Mouse (Mus musculus) heart, postnatal 0 days (tissue): ENCODE measurements around the gene Zfp672. TPM values are rescaled to one million over a fixed set of nuclear protein-coding genes. Genes with fewer than 3 reads are reported as not detected.

Source experiments
- ATAC-seq: fragments of 200-750 bp; cut with Nextera tagmentation; 2 replicates; pipeline ENCODE4 v1.8.0; 2017; ENCODE audit warnings: low read depth, moderate number of reproducible peaks, moderate library complexity; ENCODE audit not compliant: insufficient read depth
- DNase-seq: peaks from one replicate; pipeline ENCODE4 v3.0.0-alpha.2; 2016; ENCODE audit warnings: low spot score
- H3K27ac ChIP-seq: fragments of 300-500 bp; sonication (generic); 2 replicates; pipeline ENCODE4 v1.5.1; 2014; ENCODE audit warnings: low read depth, mild to moderate bottlenecking
- H3K27me3 ChIP-seq: fragments of 300-500 bp; sonication (generic); 2 replicates; pipeline ENCODE4 v1.6.1; 2014; ENCODE audit warnings: low read length, mixed read lengths; ENCODE audit not compliant: control insufficient read depth, insufficient read depth
- H3K36me3 ChIP-seq: fragments of 300-500 bp; sonication (generic); replicated peaks from 2 replicates; pipeline ENCODE4 v1.6.1; 2014; ENCODE audit warnings: low read length, mixed read lengths; ENCODE audit not compliant: control insufficient read depth, insufficient read depth
- H3K4me1 ChIP-seq: fragments of 300-500 bp; sonication (generic); 2 replicates; pipeline ENCODE4 v1.6.1; 2014; ENCODE audit warnings: antibody characterized with exemption; ENCODE audit not compliant: control insufficient read depth, insufficient read depth
- H3K4me2 ChIP-seq: fragments of 300-500 bp; sonication (generic); 2 replicates; pipeline ENCODE4 v1.6.1; 2014; ENCODE audit warnings: low read depth, mild to moderate bottlenecking, low read length, moderate library complexity
- H3K4me3 ChIP-seq: fragments of 300-500 bp; sonication (generic); 2 replicates; pipeline ENCODE4 v1.5.1; 2014; ENCODE audit warnings: low read depth, low read length
- H3K9ac ChIP-seq: fragments of 300-500 bp; sonication (generic); replicated peaks from 2 replicates; pipeline ENCODE4 v1.6.1; 2014; ENCODE audit warnings: low read depth, low read length, mixed read lengths
- H3K9me3 ChIP-seq: fragments of 300-500 bp; sonication (generic); replicated peaks from 2 replicates; pipeline ENCODE4 v1.6.1; 2016; ENCODE audit warnings: low read length; ENCODE audit not compliant: control insufficient read depth
- CTCF ChIP-seq: IDR thresholded peaks from 2 replicates; pipeline ENCODE4 v1.5.1; 2016; ENCODE audit warnings: antibody characterized with exemption, control low read depth, low read depth
- EP300 ChIP-seq: IDR thresholded peaks from 2 replicates; pipeline ENCODE4 v1.6.1; 2016; ENCODE audit warnings: antibody characterized with exemption, low read depth
- WGBS: fragments of 180-500 bp; shearing (Covaris S2); extraction: QIAGEN DNeasy Blood & Tissue Kit; methylation state at CpG from one replicate; pipeline ENCODE4 v1.1.7; 2014; 5-methylcytosine and 5-hydroxymethylcytosine counted together
- polyA plus RNA-seq: library from polyadenylated mRNA; unstranded; fragments of >200 nt; fragmentation: Nextera tagmentation; extraction: Ambion mirVana; gene quantifications from 2 replicates; pipeline ENCODE4 v1.2.1, GENCODE M21; 2015
- total RNA-seq: library from RNA; depleted of rRNA; stranded (reverse); fragments of >200 nt; gene quantifications from 2 replicates; pipeline ENCODE4 v1.2.3, GENCODE M21; 2014; ENCODE audit warnings: low replicate concordance

The Zfp672 gene
- total and polyA plus RNA-seq, 2 experiments from 2014 or later: 31.4 to 60.8 TPM

GRCm38 (mm10) chr11:58331546-58331945, 1.4 kb upstream of the Zfp672 start:
- peaks cover 25% of the 10 kb centered on the region for H3K36me3 ChIP-seq
- H3K4me2 ChIP-seq: peak overlapping the region; percentile 76
- TF ChIP-seq CTCF: no peak
- peaks cover 40% of the 10 kb centered on the region for H3K4me1 ChIP-seq
- peak overlapping the region; percentile 84 for H3K9ac ChIP-seq
- no peak for ATAC-seq
- WGBS: 74% methylated on average over 6 of the region's 6 CpGs
- DNase-seq: no peak
- H3K27me3 ChIP-seq: no peaks in the 10 kb centered on the region
- H3K4me3 ChIP-seq: peak overlapping the region; percentile 83
- H3K27ac ChIP-seq: peak overlapping the region; percentile 70; the same call in 1 of the 2 replicates
- H3K9me3 ChIP-seq: peaks cover 3% of the 10 kb centered on the region; the same call in 1 of the 2 replicates

GRCm38 (mm10) chr11:58331149-58331495, 983 bp upstream of the Zfp672 start:
- ATAC-seq (no peak), DNase-seq (no peak)
- no peaks in the 10 kb centered on the region for H3K27me3 ChIP-seq
- peak overlapping the region; percentile 76 for H3K4me2 ChIP-seq
- peak overlapping the region; percentile 84 for H3K9ac ChIP-seq
- WGBS: 17% methylated on average over 10 of the region's 10 CpGs
- no peak for TF ChIP-seq CTCF
- TF ChIP-seq EP300: no peak
- H3K27ac ChIP-seq: peak overlapping the region; percentile 70
- peaks cover 22% of the 10 kb centered on the region for H3K36me3 ChIP-seq
- peak overlapping the region; percentile 83 for H3K4me3 ChIP-seq
- peaks cover 40% of the 10 kb centered on the region for H3K4me1 ChIP-seq
- peaks cover 3% of the 10 kb centered on the region; the same call in 1 of the 2 replicates for H3K9me3 ChIP-seq

GRCm38 (mm10) chr11:58329906-58330275, 248 bp downstream of the Zfp672 start:
- peaks cover 18% of the 10 kb centered on the region for H3K36me3 ChIP-seq
- TF ChIP-seq EP300: no peak
- TF ChIP-seq CTCF: no peak
- H3K27ac ChIP-seq: peak overlapping the region; percentile 79
- peaks cover 38% of the 10 kb centered on the region for H3K4me1 ChIP-seq
- H3K9ac ChIP-seq: peak overlapping the region; percentile 84
- no peak for DNase-seq
- peaks cover 3% of the 10 kb centered on the region; the same call in 1 of the 2 replicates for H3K9me3 ChIP-seq
- peak overlapping the region; percentile 83 for H3K4me3 ChIP-seq
- H3K27me3 ChIP-seq: no peaks in the 10 kb centered on the region
- WGBS: 0% methylated on average over 21 of the region's 21 CpGs
- ATAC-seq: peak; percentile 9
- peak overlapping the region; percentile 76 for H3K4me2 ChIP-seq

- H3K9me3 ChIP-seq: peaks cover 3% of the 10 kb centered on the region; the same call in 1 of the 2 replicates
- ATAC-seq: no peak
- WGBS: 95% methylated on average over 3 of the region's 3 CpGs
These were observed 3.4 kb downstream of the Zfp672 start for GRCm38 (mm10) chr11:58326781-58327180.

GRCm38 (mm10) chr11:58324614-58325229, 5.4 kb downstream of the Zfp672 start:
- Histone ChIP-seq H3K4me1 (peaks cover 27% of the 10 kb centered on the region), H3K9me3 (peaks cover 3% of the 10 kb centered on the region; the same call in 1 of the 2 replicates), H3K36me3 (peaks cover 26% of the 10 kb centered on the region), H3K9ac (no peak overlapping the region), H3K4me3 (no peak overlapping the region), H3K27me3 (no peaks in the 10 kb centered on the region), H3K4me2 (no peak overlapping the region), H3K27ac (no peak overlapping the region)
- DNase-seq (no peak), ATAC-seq (no peak)
- 79% methylated on average over 3 of the region's 3 CpGs for WGBS
- no peak for TF ChIP-seq CTCF
- TF ChIP-seq EP300: no peak

More at GRCm38 (mm10) chr11:58326781-58327180, 3.4 kb downstream of the Zfp672 start:
- no peak overlapping the region for H3K4me3 ChIP-seq
- peaks cover 16% of the 10 kb centered on the region for H3K36me3 ChIP-seq
- no peak for DNase-seq
- no peak overlapping the region for H3K4me2 ChIP-seq
- peaks cover 24% of the 10 kb centered on the region for H3K4me1 ChIP-seq
- H3K27me3 ChIP-seq: no peaks in the 10 kb centered on the region
- 0 out of 2 replicates have a peak, but pooled peaks have one; percentile 3 for TF ChIP-seq CTCF
- no peak for TF ChIP-seq EP300
- no peak overlapping the region for H3K27ac ChIP-seq
- H3K9ac ChIP-seq: no peak overlapping the region
